Mouse (Mus musculus): Measurements from ENCODE around the gene Naa50. TPM values are rescaled to one million over a fixed set of nuclear protein-coding genes. Genes with fewer than 3 reads are reported as not detected.

Gene Naa50
- 26.6 and 41.5 TPM in 2 replicates for polyA plus RNA-seq (2015; fragmentation: Nextera tagmentation; extraction: Ambion mirVana)

DNA sequence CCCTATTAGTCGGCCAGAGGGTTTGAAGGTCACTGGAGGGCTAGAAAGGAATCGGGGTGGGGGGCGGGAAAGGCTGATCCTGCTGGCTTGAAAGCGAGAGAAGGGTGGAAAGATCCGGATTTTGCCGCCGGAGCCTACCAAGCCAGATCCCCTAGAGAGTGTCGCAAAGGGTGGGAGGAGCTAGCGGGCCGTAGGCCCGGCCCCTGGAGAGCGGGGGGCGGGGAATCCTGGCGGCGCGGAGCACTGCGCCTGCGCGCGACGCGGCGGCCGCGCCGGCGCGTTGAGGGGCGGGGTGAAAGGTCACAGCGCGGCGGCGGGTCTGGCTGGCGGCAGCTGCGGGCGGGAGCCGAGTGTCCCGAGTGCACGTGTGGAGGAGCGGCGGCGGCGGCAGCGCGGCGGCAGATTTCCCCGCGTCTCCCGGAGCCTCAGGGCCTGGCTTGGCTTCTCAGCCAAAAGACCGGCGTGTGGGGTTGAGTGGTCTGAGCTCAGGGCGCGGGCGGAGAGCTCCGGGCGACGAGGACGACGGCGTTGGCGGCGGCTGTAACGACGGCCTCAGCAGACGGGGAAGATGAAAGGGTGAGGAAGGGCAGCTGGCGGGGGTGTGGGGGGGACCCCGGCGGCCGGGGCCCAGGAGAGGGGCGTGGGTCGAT, at the start of gene Naa50, which contains the start of gene Atp6v1a:
Gene Naa50 (plus strand): TSS at position 295 of the 650 bp plus-strand sequence.
Gene Atp6v1a (minus strand): TSS at position 170 of the 650 bp plus-strand sequence.

DNA sequence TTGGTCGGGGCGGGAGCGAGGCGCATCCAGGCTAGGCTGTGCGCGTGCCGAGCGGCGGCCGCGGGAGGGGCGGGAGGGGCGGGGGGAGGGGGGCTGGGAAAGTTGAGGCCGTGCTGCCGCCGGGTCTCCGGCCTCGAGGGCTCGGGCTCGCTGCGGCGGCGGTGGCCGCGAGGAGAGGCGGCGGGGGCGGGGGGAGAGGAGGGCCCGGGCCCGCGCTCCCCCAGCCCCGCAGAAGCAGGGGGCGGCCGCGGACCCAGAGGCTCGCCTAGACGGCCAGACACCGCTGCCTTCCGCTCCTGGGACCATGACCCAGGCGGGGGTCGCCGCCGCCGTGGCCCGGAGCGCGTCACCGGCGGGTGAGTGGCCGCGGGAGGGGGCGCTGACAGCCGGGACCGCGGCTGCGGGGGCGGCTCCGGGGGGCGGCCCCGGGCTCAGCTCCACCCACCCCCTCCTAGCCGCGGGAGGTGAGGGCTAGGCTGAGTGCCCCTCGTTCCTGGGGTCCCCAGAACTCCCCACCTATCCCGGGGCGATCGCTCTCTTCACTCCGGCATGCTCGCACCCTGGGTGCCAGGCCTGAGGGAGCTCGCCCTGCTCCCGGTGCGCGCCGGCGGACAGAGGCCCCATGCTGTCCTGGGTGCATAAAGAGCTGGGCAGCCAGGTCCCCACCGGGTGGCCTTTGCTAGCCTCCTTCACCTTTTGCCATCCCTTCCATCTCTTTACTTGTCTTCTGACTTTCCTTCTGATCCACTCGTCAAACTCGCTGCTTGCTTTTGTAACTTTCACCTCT, 33.7 kb downstream of the Naa50 start, which contains the start of gene Usf3:
Gene Usf3 (plus strand): TSS at position 92 of the 787 bp plus-strand sequence.

Other genes with a start within 250 kb of the Naa50 start
- 10.7 and 12.9 TPM in 2 replicates for gene Qtrt2, start 213.0 kb upstream of the Naa50 start, polyA plus RNA-seq (2015; fragmentation: Nextera tagmentation; extraction: Ambion mirVana)
- 0.16 and 0.17 TPM in 2 replicates for gene Zdhhc23, start 160.0 kb upstream of the Naa50 start, polyA plus RNA-seq (2015; fragmentation: Nextera tagmentation; extraction: Ambion mirVana)
- 1.8 and 3.3 TPM in 2 replicates for gene Gramd1c, start 76.5 kb upstream of the Naa50 start, polyA plus RNA-seq (2015; fragmentation: Nextera tagmentation; extraction: Ambion mirVana)
- 34.8 and 44.5 TPM in 2 replicates for gene Atp6v1a, start 125 bp upstream of the Naa50 start, polyA plus RNA-seq (2015; fragmentation: Nextera tagmentation; extraction: Ambion mirVana)
- gene Usf3, start 33.4 kb downstream of the Naa50 start, polyA plus RNA-seq (2015; fragmentation: Nextera tagmentation; extraction: Ambion mirVana) = 1.7 and 1.8 TPM in 2 replicates
- 4.2 and 6.1 TPM in 2 replicates for gene Sidt1, start 193.4 kb downstream of the Naa50 start, polyA plus RNA-seq (2015; fragmentation: Nextera tagmentation; extraction: Ambion mirVana)
- gene Spice1, start 207.3 kb downstream of the Naa50 start, polyA plus RNA-seq (2015; fragmentation: Nextera tagmentation; extraction: Ambion mirVana) = 11.0 and 12.3 TPM in 2 replicates